Mouse (Mus musculus): ENCODE results near the gene Cwc27.

Cwc27 gene

GRCm38 (mm10) chr13:104640694-104641454, 176.1 kb downstream of the Cwc27 start:
- no peak for DNase-seq

- DNase-seq, result no peak
Observed at GRCm38 (mm10) chr13:104638988-104639387, 178.0 kb downstream of the Cwc27 start.

- no peak for DNase-seq
Observed at GRCm38 (mm10) chr13:104635965-104636462, 180.9 kb downstream of the Cwc27 start.

GRCm38 (mm10) chr13:104634708-104635107, 182.2 kb downstream of the Cwc27 start:
- no peak for DNase-seq

- DNase-seq, result no peak
Observed at GRCm38 (mm10) chr13:104632427-104633167, 184.3 kb downstream of the Cwc27 start.

GRCm38 (mm10) chr13:104631621-104632205, 185.2 kb downstream of the Cwc27 start:
- no peak for DNase-seq

- DNase-seq, result peak; percentile 16 to 21
Observed at GRCm38 (mm10) chr13:104630808-104631207, 186.1 kb downstream of the Cwc27 start.

GRCm38 (mm10) chr13:104629621-104630020, 187.3 kb downstream of the Cwc27 start:
- no peak for DNase-seq

GRCm38 (mm10) chr13:104628019-104628418, 188.9 kb downstream of the Cwc27 start:
- DNase-seq, result no peak

GRCm38 (mm10) chr13:104627169-104627909, 189.6 kb downstream of the Cwc27 start:
- DNase-seq, result no peak

- no peak for DNase-seq
Observed at GRCm38 (mm10) chr13:104623130-104623891, 193.6 kb downstream of the Cwc27 start.

GRCm38 (mm10) chr13:104622102-104622743, 194.7 kb downstream of the Cwc27 start:
- DNase-seq, result no peak

GRCm38 (mm10) chr13:104620423-104620822, 196.5 kb downstream of the Cwc27 start:
- DNase-seq, result no peak

GRCm38 (mm10) chr13:104619503-104620288, 197.2 kb downstream of the Cwc27 start:
- DNase-seq, result no peak

GRCm38 (mm10) chr13:104617201-104617600, 199.7 kb downstream of the Cwc27 start:
- DNase-seq, result no peak

- no peak for DNase-seq
Observed at GRCm38 (mm10) chr13:104615999-104616810, 200.7 kb downstream of the Cwc27 start.

- DNase-seq, result no peak
Observed at GRCm38 (mm10) chr13:104615111-104615510, 201.8 kb downstream of the Cwc27 start.

- DNase-seq, result no peak
Observed at GRCm38 (mm10) chr13:104611296-104611695, 205.6 kb downstream of the Cwc27 start.

GRCm38 (mm10) chr13:104610210-104611111, 206.5 kb downstream of the Cwc27 start:
- no peak for DNase-seq
